Mouse (Mus musculus) limb, embryonic 11.5 days (tissue): ENCODE measurements around the gene Wbp2nl. TPM values are rescaled to one million over a fixed set of nuclear protein-coding genes. Genes with fewer than 3 reads are reported as not detected.
"Not testable (repeated sequence)": the region's sequence is repeated elsewhere in the genome, so short reads cannot be mapped to it uniquely, and the experiment has no call there.

Experiments
- ATAC-seq: fragments of 200-750 bp; cut with Nextera tagmentation; 2 replicates; pipeline ENCODE4 v1.8.0; 2017; ENCODE audit warnings: low read depth; ENCODE audit not compliant: insufficient number of reproducible peaks, low FRiP score, low TSS enrichment
- DNase-seq: peaks from one replicate; pipeline ENCODE4 v3.0.0-alpha.2; 2015; ENCODE audit warnings: low spot score
- H3K27ac ChIP-seq: fragments of 300-500 bp; sonication (generic); replicated peaks from 2 replicates; pipeline ENCODE4 v1.5.1; 2014; ENCODE audit warnings: low read depth, mild to moderate bottlenecking, low read length
- H3K27me3 ChIP-seq: fragments of 300-500 bp; sonication (generic); 2 replicates; pipeline ENCODE4 v1.6.1; 2014; ENCODE audit warnings: mild to moderate bottlenecking, low read length, mixed read lengths; ENCODE audit not compliant: control insufficient read depth, insufficient read depth
- H3K36me3 ChIP-seq: fragments of 300-500 bp; sonication (generic); 2 replicates; pipeline ENCODE4 v1.6.1; 2014; ENCODE audit warnings: mild to moderate bottlenecking, low read length, moderate library complexity, mixed read lengths; ENCODE audit not compliant: control insufficient read depth, insufficient read depth
- H3K4me1 ChIP-seq: fragments of 300-500 bp; sonication (generic); 2 replicates; pipeline ENCODE4 v1.6.1; 2014; ENCODE audit warnings: low read length, mixed read lengths; ENCODE audit not compliant: control insufficient read depth, insufficient read depth
- H3K4me2 ChIP-seq: fragments of 300-500 bp; sonication (generic); 2 replicates; pipeline ENCODE4 v1.6.1; 2014; ENCODE audit warnings: low read depth, mild to moderate bottlenecking, moderate library complexity; ENCODE audit not compliant: severe bottlenecking
- H3K4me3 ChIP-seq: fragments of 300-500 bp; sonication (generic); 2 replicates; pipeline ENCODE4 v1.5.1; 2014; ENCODE audit warnings: low read depth, low read length
- H3K9ac ChIP-seq: fragments of 300-500 bp; sonication (generic); 2 replicates; pipeline ENCODE4 v1.6.1; 2014; ENCODE audit warnings: mild to moderate bottlenecking, low read length
- H3K9me3 ChIP-seq: fragments of 300-500 bp; sonication (generic); 2 replicates; pipeline ENCODE4 v1.6.1; 2016; ENCODE audit warnings: low read length; ENCODE audit not compliant: control insufficient read depth
- WGBS: fragments of 180-500 bp; shearing (Covaris S2); extraction: QIAGEN DNeasy Blood & Tissue Kit; methylation state at CpG from one replicate; pipeline ENCODE4 v1.1.7; 2014; 5-methylcytosine and 5-hydroxymethylcytosine counted together
- polyA plus RNA-seq: library from polyadenylated mRNA; unstranded; fragments of >200 nt; fragmentation: Nextera tagmentation; extraction: Ambion mirVana; gene quantifications from 2 replicates; pipeline ENCODE4 v1.2.1, GENCODE M21; 2014

The Wbp2nl gene
- polyA plus RNA-seq, 1 experiment from 2014 or later: 0.20 TPM

GRCm38 (mm10) chr15:82354126-82354945 is 55.6 kb downstream of the Wbp2nl start, which contains the start of gene Ndufa6:
Ndufa6 (minus strand) TSS chr15:82354322.
- Histone ChIP-seq H3K4me3 (peak within 1 kb of the TSS; percentile 70), H3K9ac (peak within 1 kb of the TSS; percentile 86), H3K36me3 (peaks cover 4% of the 10 kb centered on the region; the same call in 1 of the 2 replicates), H3K9me3 (no peaks in the 10 kb centered on the region), H3K27me3 (no peaks in the 10 kb centered on the region), H3K4me2 (peak within 1 kb of the TSS; percentile 67), H3K4me1 (peaks cover 5% of the 10 kb centered on the region; the same call in 1 of the 2 replicates), H3K27ac (peak within 1 kb of the TSS; percentile 60)
- peak; percentile 97 for ATAC-seq
- WGBS: 2% methylated on average over 57 of the region's 57 CpGs
- peak; percentile 99 for DNase-seq

DNA sequence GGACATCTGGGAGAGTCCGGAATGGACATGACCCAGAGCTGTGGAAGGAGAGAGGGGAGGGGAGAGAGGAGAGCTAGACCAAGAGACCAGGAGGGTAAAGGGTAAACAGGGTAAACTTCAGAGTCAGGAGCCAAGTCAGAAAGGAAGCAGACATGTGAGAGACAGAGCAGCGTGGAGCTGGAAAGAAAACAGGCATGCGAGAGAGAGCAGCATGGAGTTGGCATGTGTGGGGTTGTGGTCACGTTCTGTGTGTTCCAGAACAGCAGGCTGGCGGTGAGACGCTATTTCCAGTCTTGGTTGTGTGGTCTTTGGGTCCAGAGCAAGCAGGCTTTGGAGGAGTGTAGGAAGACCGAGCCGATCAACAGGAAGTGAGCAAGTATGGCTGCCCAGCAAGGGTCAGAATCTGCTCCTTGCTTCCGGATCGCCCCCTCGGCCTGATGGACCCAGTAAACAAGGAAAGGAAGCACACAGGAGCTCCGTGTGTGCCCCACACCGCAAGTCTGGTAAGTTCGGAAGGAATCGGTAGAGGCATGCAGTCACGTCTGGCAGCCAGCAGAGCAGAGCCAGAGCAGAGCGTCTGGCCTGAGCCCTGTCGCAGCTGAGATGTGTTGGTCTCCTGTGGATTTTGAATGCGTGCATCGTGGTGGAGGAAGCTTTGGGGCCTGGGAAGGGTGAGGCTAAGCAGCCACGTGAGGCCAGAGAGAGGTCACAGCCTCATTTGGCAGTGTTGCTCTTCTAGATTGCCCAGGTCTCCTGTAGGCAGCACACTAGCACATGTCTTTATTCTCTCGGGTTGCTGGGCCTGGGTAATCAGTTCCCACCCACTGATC is 59.9 kb downstream of the Wbp2nl start:
- Histone ChIP-seq H3K9ac (no peak overlapping the region; the same call in 1 of the 2 replicates), H3K27ac (no peak overlapping the region), H3K36me3 (no peaks in the 10 kb centered on the region), H3K4me1 (peaks cover 5% of the 10 kb centered on the region; the same call in 1 of the 2 replicates), H3K4me2 (no peak overlapping the region), H3K9me3 (no peaks in the 10 kb centered on the region), H3K27me3 (no peaks in the 10 kb centered on the region), H3K4me3 (no peak overlapping the region)
- ATAC-seq (no peak), DNase-seq (no peak)
- WGBS: 63% methylated on average over 22 of the region's 22 CpGs

GRCm38 (mm10) chr15:82361459-82362018 is 62.8 kb downstream of the Wbp2nl start:
- Histone ChIP-seq H3K9me3 (no peaks in the 10 kb centered on the region), H3K4me1 (peaks cover 5% of the 10 kb centered on the region; the same call in 1 of the 2 replicates), H3K4me2 (no peak overlapping the region), H3K4me3 (no peak overlapping the region), H3K36me3 (no peaks in the 10 kb centered on the region), H3K27me3 (no peaks in the 10 kb centered on the region), H3K27ac (no peak overlapping the region), H3K9ac (no peak overlapping the region)
- 78% methylated on average over 11 of the region's 11 CpGs for WGBS
- no peak for DNase-seq
- no peak for ATAC-seq

- H3K4me3 ChIP-seq: no peak overlapping the region
- H3K4me2 ChIP-seq: no peak overlapping the region
- peaks cover 5% of the 10 kb centered on the region; the same call in 1 of the 2 replicates for H3K4me1 ChIP-seq
- ATAC-seq (no peak), DNase-seq (no peak)
- H3K27ac ChIP-seq: no peak overlapping the region
- H3K36me3 ChIP-seq: no peaks in the 10 kb centered on the region
- 95% methylated on average over 4 of the region's 4 CpGs for WGBS
- H3K9ac ChIP-seq: no peak overlapping the region
- no peaks in the 10 kb centered on the region for H3K27me3 ChIP-seq
- no peaks in the 10 kb centered on the region for H3K9me3 ChIP-seq
Observed at GRCm38 (mm10) chr15:82362234-82362633, 63.5 kb downstream of the Wbp2nl start.

DNA sequence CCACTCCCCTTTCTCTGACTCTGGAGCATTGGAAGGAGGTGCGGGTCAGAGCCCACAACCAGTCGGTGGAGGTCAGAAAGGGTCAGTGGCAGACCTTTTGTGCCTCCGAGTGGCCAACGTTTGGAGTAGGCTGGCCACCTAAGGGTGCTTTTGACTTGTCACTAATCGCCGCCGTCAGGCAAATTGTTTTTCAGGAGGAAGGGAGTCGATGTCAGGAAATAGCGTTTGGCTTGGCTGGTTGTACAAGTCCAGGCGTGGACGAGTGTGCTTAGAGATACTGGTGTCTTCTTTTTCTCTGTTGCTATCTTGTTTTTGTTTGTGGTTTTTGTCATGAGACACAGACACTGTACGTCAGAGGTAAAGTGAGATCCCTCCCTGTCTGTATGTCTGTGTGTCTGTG is 65.0 kb downstream of the Wbp2nl start:
- not testable (repeated sequence) for H3K36me3 ChIP-seq, H3K27ac ChIP-seq, DNase-seq, H3K4me2 ChIP-seq, ATAC-seq, H3K9me3 ChIP-seq, H3K4me1 ChIP-seq, H3K9ac ChIP-seq, H3K27me3 ChIP-seq, H3K4me3 ChIP-seq
- 81% methylated on average over 7 of the region's 12 CpGs for WGBS

Other genes starting within 250 kb of the Wbp2nl start
- 0.04 TPM in 1 of 2 replicates, not detected in the other for gene 4930407I10Rik, start 239.8 kb upstream of the Wbp2nl start, polyA plus RNA-seq
- 0.05 and 0.14 TPM in 2 replicates for gene Mei1, start 229.0 kb upstream of the Wbp2nl start, polyA plus RNA-seq
- 22.3 and 24.4 TPM in 2 replicates for gene Ccdc134, start 171.0 kb upstream of the Wbp2nl start, polyA plus RNA-seq
- gene Srebf2, start 151.8 kb upstream of the Wbp2nl start, polyA plus RNA-seq: 129 and 138 TPM in 2 replicates
- 0.31 TPM in 1 of 2 replicates, not detected in the other for gene Shisa8, start 86.1 kb upstream of the Wbp2nl start, polyA plus RNA-seq
- 0.27 TPM in 1 of 2 replicates, not detected in the other for gene Tnfrsf13c, start 74.6 kb upstream of the Wbp2nl start, polyA plus RNA-seq
- 88.0 and 89.3 TPM in 2 replicates for gene Cenpm, start 54.2 kb upstream of the Wbp2nl start, polyA plus RNA-seq
- not detected in 2 replicates for gene 1500009C09Rik, start 46.6 kb upstream of the Wbp2nl start, polyA plus RNA-seq
- 37.6 and 47.4 TPM in 2 replicates for gene Sept3, start 24.1 kb upstream of the Wbp2nl start, polyA plus RNA-seq
- gene Naga, start 40.0 kb downstream of the Wbp2nl start, polyA plus RNA-seq: 25.8 and 29.7 TPM in 2 replicates
- 6.0 and 7.0 TPM in 2 replicates for gene Pheta2, start 40.0 kb downstream of the Wbp2nl start, polyA plus RNA-seq
- 220 and 233 TPM in 2 replicates for gene Smdt1, start 40.0 kb downstream of the Wbp2nl start, polyA plus RNA-seq
- gene Ndufa6, start 55.4 kb downstream of the Wbp2nl start, polyA plus RNA-seq: 276 and 278 TPM in 2 replicates
- gene Cyp2d22, start 81.3 kb downstream of the Wbp2nl start, polyA plus RNA-seq: 1.6 and 1.7 TPM in 2 replicates
- not detected in 2 replicates for gene Cyp2d11, start 95.1 kb downstream of the Wbp2nl start, polyA plus RNA-seq
- not detected in 2 replicates for gene Cyp2d10, start 108.2 kb downstream of the Wbp2nl start, polyA plus RNA-seq
- not detected in 2 replicates for gene Cyp2d9, start 134.5 kb downstream of the Wbp2nl start, polyA plus RNA-seq